Mouse (Mus musculus): ENCODE data around the gene Numb.

- TF ChIP-seq CTCF (IDR thresholded peaks at IDR 0.05; ENCODE audit: borderline replicate concordance, control insufficient read depth, extremely low read depth, insufficient read depth, low read length, poor library complexity) (no peak), POLR2A (IDR thresholded peaks at IDR 0.05; ENCODE audit: control insufficient read depth, extremely low read depth, insufficient read depth, low read length, poor library complexity) (no peak)
Measured at GRCm38 (mm10) chr12:83940031-83940430, 18.3 kb upstream of the Numb start.
